Mouse (Mus musculus): ENCODE data around the gene Rplp2. TPM values are rescaled to one million over a fixed set of nuclear protein-coding genes. Genes with fewer than 3 reads are reported as not detected.
A peak's percentile ranks its signal among the peaks of the same experiment; 100 is the strongest.

The Rplp2 gene
- total RNA-seq, 2 experiments from 2014 or later: 998 to 1,000 TPM

DNA sequence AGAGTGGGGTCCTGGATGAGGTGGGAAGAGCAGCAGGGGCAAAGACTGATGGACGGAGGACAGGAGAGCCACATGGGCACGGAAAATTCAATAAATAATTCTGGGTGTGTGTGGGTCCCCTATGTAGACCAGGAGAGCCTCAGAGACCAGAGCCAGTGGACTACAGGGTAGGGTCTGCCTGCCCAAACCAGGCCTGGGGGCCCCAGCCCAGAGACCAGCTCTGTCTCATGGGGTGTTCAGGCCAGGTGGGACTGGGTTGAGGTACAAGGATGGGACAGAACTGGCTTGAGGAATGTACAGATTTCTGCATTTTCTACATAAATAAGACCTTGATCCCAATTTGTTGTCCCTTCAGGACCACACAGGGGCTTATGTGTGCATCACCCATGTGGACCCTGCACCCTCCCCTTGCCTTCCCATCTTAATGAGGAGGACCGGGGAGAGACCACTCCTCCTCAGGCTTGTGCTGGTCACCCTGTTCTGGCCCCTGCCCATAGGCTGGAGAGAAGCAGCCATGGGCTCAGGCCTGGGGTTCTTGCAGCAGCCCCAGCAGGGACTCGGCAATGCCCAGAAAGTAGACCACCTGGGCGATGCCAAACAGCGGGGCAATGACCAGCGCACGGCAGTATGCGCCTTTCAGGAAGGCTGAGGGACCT, 16.5 kb upstream of the Rplp2 start:
- no peak for DNase-seq

DNA sequence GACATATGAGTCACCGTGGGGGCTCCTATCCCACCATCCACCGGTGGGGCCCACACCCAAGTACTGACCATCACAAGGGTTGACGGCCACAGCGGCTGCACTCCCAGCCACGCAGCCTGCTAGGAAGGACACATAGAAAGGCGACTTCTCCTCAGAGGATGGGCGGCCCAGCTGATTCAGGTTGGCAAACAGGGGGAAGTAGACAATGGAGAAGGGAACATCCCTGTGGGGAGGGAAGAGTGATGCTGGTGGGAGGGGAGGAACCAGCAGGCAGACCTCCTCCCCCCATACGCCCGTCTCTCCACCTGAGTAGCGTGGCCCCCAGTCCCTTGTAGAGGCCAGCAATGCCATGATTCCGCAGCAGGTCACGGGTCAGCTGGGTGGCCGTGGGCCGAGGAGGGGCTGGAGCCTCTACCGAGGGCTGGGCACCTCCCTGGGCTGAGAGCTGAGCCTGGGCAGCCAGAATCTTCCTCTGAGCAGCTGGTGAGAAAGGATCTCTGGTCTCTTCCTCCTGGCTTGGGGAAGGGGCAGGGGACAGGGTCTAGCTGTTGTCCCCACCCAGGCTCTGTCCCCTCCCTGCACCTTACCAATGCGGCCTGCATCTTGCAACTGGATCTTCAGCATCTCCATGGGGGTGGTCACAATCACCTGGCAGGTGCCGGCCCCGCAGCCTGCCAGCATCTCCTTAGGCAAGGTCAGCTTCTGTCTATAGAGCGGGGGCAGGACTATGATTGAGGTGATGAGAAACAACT, 15.6 kb upstream of the Rplp2 start:
- no peak for DNase-seq

DNA sequence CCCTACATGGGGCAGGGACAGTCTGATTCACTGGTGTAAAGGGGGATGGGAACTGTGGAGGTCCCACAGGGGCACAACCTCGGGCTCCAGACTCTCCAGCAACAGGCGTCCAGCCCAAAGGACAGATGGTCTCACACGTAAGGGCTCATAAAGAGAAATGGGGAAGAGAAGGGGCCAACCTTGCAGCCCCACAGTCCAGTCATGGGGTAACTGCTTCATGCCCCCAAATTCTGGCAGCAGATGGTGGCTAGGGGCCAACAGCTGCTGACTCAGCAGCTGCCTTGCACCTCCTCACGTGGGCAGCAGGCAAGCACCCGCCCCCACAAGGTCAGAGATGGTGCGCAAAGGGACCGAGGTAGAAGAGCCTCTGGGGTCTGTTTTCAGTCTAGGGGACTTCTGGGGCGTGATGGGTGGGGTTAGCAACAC, 15.0 kb upstream of the Rplp2 start:
- peak; percentile 64 to 69 for DNase-seq

GRCm38 (mm10) chr7:141432741-141433516, 14.2 kb upstream of the Rplp2 start:
- DNase-seq: peak; percentile 73 to 87

- DNase-seq: no peak
Measured at GRCm38 (mm10) chr7:141433517-141434400, 13.4 kb upstream of the Rplp2 start.

GRCm38 (mm10) chr7:141434464-141434863, 12.7 kb upstream of the Rplp2 start:
- peak; percentile 64 to 73 for DNase-seq

GRCm38 (mm10) chr7:141435129-141435855, 11.9 kb upstream of the Rplp2 start:
- peak; percentile 80 to 84 for DNase-seq

DNA sequence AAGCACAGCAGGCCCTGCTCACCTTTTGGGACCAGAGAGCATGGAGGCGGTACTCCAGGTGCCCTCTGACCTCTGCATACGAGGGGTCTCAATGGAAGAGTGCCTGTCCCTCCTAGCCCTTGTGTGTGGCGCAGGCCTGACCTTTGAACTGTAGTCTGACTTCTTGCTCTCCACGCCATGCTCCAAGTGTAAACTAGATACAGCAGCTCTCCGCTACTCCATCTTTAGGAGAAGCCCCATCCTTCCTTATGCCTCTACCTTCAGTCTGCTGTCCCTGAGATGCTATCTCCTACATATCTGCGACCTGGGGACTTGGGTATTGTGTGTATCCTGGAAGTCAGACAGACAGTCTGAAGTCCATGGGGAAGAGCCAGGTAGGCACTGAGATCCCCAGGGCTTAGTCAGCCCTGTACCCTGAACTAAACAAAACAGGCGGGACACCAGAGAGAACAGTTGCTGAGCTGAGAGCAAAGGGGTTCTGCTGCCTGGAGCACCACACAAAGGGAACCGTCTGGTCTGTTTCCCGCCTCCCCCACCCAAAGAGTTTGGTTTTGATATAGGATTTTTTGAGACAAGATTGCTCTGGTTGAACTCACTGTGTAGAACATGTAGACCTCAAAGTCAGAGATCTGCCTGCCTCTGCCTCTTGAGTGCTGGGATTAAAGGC, 11.2 kb upstream of the Rplp2 start:
- DNase-seq: no peak

- DNase-seq: no peak
Measured at GRCm38 (mm10) chr7:141436523-141436892, 10.7 kb upstream of the Rplp2 start.

DNA sequence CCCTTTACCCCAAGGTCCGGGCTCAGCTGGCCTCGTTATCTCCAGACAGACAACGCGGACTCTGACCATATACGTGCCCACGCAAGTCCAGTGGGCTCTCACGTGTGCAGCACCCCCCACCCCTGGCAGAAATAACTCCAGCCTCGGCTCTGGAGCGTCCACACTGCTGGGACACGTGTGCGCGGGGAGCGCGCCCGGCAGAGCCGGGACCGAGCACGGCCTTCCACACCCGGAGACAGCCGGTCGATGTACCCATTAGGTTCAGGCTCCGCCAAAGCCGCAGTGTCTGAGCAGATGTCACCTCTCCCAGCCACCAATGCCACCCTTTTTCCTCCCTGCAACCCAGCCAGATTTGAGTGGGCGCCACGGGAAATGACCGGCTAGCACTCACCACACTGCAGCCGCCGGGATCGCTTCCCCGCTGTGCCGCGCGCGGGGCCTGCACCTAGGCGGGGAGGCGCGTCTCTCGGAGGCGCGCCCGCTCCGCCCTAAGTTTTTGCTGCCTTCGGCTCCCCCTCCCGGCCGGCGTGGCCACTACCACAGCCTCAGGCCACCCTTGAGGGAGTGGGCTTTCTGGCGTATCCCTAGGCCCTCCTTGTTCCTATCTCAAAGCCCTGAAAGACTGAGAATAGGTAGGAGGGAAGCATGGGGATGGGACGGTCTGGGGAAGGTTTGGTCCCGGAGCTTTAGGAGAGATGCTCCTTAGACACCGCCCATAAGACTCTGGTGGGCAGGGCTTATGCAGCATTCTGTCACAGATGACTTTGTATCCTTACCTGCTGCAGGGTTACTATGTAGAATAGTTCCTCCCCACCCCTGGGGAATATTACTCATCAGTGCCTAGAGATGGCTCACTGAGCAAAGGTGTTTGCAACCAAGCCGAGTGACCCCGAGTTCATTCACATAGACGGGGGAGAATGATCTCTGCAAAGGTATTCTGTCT, 9.7 kb upstream of the Rplp2 start, which contains the start of gene Slc25a22:
Gene Slc25a22 (minus strand): TSS at position 715 of the 943 bp plus-strand sequence.
- DNase-seq: peak; percentile 86 to 91

DNA sequence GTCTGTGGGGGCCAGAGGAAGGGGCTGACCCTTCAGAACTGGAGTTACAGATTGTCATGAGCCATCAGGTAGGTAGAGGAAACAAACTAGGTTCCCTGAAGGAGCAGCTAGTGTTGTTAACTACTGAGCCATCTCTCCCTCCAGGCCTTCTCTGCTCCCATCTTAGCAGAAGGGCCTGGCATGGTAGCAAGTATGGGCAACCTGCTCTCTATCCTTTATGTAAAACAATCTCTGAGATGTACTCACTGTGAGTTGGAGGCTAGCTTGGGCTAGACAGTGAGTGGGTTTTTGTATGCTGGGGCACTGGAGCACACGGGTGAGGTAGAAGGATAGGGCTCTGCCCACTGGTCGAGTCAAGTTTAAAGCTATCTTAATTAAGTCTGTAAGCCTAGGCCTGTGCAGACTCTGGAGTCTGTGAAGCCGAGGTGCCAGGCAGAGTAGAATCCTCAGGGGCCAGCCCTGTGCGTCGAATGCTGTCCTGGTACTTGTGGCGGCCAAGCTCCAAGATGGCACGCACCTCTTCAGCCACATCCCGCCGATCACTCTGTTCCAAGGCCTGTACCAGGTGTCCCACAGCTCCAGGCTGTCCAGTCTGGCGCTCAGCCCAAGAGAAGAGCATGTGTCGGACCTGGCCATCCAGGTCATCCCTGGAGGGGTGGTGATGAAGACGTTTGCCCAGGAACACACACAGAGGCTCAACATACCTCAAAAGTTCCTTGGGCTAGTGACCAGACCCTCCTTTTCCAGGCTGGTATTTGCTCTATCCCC, 8.8 kb upstream of the Rplp2 start:
- no peak for DNase-seq

GRCm38 (mm10) chr7:141439140-141439679, 8.0 kb upstream of the Rplp2 start:
- no peak for DNase-seq

GRCm38 (mm10) chr7:141439811-141440210, 7.4 kb upstream of the Rplp2 start:
- DNase-seq: no peak

GRCm38 (mm10) chr7:141440613-141441012, 6.6 kb upstream of the Rplp2 start:
- DNase-seq: peak; percentile 48 to 63

DNA sequence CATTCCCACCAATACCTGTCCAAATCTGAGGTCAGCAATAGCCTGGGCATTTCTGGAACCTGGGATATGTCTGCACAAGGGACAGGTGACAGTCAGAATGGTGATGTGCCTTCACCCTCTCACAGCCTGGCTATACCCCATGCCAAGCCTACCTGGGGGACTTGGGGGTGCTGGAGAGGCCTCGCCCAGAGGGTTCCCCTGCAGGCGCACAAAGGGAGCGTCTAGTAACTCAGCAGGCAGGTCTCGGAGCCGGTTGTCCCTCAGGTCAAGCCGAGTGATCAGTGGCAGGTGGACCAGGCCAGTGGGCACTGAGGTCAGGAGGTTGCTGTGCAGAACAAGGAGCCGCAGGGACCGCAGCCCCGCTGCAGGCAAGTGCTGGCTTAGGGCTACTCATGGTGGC, 5.7 kb upstream of the Rplp2 start:
- DNase-seq: no peak

DNA sequence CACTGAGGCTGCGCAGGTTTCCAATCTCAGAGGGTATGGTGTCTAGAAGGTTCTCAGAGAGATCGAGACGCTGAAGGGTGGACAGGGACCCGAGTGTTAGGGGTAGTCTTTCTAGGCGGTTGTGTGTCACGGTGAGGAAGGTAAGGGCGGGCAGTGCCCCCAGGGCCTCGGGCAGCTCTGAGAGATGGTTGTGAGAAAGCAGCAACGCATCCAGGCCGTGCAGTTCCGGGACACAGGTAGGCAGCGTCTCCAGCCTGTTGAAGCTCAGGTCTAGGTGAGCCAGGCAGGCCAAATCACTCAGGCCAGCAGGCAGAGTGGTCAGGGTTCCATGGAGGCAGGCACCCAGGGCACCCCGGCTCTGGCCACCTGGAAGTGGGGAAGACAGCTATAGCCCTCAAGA, 5.0 kb upstream of the Rplp2 start:
- no peak for DNase-seq

DNA sequence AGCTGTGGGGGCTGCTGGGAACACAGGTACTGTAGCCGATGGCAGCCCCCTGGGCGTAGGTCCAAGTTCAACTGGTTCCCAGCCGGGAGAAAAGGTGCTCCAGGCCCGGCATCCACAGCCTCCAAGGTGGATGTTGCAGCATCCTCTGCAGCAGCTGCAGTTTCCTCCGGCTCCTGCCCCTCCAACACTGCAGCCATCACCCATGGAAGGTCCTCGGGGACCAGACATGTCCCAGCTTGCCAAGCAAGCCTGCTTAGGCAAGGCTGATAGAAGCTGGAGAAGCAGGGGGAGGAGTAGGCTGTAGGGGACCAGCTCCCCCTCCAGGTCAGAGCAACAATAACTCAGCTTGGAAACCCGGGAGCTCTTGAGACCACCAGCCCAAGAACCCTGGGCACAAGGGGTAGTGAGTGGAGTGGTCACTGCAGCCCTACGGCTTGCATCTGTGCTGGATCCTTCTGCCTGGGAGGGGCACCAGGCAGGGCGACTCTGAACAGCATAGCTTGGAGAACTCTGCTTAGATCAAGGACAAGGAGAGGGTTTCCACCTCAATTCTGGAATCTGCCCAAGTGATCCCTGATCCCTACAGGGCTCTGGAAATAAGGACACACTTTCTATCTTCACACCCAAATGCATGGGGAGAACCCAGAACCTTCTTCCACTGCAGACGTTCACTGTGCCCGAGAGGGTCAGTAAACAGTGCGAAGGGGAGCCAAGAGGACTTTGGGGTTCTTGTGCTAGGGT, 3.9 kb upstream of the Rplp2 start:
- no peak for DNase-seq

- peak in 1 of 2 experiments; percentile 76 for DNase-seq
Measured at GRCm38 (mm10) chr7:141443828-141444237, 3.3 kb upstream of the Rplp2 start, which contains the start of gene Pidd1. TSS of gene Pidd1 (minus strand) at chr7:141444025.
